Mouse (Mus musculus) kidney, adult 11 months (tissue): ENCODE data around the gene Psmd2.
A peak's percentile ranks its signal among the peaks of the same experiment; 100 is the strongest.

Experiments
- DNase-seq: peaks from one replicate; pipeline ENCODE4 v3.0.0; 2022

Gene Psmd2

GRCm38 (mm10) chr16:20651076-20651946, at the start of gene Psmd2:
Gene Psmd2 (plus strand): TSS chr16:20651652.
- peak; percentile 94 for DNase-seq

DNA sequence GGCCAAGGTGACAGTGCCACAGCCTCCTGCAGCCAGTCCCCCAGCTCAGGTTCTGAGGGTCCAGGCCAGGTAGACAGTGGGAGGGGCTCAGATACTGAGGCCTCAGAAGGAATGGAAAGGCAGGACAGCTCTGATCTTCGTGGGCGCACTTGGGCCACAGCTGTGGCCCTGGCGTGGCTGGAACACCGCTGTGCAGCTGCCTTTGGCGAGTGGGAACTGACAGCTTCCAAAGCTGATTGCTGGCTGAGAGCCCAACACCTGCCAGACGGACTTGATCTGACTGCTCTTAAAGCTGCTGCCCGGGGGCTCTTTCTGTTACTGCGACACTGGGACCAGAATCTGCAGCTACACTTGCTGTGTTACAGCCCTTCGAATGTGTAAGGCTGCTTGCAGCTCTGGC, 46.7 kb upstream of the Psmd2 start:
- no peak for DNase-seq

GRCm38 (mm10) chr16:20610501-20611356, 40.7 kb upstream of the Psmd2 start:
- peak; percentile 63 for DNase-seq

DNA sequence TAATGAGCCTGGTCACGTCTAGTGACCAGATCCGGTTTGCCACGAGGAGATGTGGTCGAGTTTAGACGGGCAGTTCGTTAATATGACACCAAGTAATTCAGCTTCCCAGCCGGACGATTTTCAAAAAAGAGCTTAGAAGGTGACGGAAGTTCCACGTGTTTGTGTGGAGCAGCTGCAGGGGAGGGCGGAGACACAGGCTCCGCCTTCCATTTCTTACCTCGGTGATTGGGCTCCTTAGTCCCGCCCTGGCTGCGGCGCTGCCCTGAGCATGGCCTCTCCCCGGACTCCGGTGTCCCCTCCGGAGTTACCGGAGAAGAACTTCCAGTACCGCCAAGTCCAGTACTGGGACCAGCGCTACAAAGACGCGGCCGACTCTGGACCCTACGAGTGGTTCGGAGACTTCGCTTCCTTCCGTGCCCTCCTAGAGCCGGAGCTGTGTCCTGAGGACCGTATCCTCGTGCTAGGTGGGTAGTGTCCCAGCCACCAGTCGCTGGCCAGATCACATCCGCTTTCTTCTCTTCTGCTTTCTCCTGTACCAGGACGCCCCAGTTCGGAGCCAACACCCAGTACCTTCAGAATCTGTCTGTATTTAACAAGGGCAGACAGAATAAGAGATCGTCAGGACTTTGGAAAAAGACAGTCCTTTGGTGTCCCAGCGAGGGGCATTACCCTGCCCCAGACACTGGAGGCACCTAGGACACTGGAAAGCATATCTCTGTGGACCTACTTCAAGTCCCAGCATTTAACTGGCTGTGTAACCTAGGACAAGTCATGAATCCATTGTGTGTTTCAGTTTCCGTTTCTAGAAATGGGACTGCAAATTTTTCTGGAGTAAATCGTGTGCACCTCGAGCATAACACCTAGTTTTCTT, 39.9 kb upstream of the Psmd2 start, which contains the start of the genes Eef1akmt4, Gm49333 and Alg3:
Gene Eef1akmt4, plus strand, starts transcription at position 237 of the 871 bp plus-strand sequence.
Gene Gm49333, plus strand, starts transcription at position 254 of the 871 bp plus-strand sequence.
Gene Alg3, minus strand, starts transcription at position 379 of the 871 bp plus-strand sequence.
- peak; percentile 91 for DNase-seq

GRCm38 (mm10) chr16:20619541-20620398, 31.7 kb upstream of the Psmd2 start:
- DNase-seq, result peak; percentile 8

- DNase-seq, result no peak
Observed at GRCm38 (mm10) chr16:20620399-20620735, 31.1 kb upstream of the Psmd2 start.

GRCm38 (mm10) chr16:20620751-20621190, 30.7 kb upstream of the Psmd2 start:
- DNase-seq, result no peak

GRCm38 (mm10) chr16:20621191-20621990, 30.1 kb upstream of the Psmd2 start, which contains the start of gene Camk2n2:
Gene Camk2n2 (minus strand): TSS chr16:20621287.
- DNase-seq, result peak; percentile 66

DNA sequence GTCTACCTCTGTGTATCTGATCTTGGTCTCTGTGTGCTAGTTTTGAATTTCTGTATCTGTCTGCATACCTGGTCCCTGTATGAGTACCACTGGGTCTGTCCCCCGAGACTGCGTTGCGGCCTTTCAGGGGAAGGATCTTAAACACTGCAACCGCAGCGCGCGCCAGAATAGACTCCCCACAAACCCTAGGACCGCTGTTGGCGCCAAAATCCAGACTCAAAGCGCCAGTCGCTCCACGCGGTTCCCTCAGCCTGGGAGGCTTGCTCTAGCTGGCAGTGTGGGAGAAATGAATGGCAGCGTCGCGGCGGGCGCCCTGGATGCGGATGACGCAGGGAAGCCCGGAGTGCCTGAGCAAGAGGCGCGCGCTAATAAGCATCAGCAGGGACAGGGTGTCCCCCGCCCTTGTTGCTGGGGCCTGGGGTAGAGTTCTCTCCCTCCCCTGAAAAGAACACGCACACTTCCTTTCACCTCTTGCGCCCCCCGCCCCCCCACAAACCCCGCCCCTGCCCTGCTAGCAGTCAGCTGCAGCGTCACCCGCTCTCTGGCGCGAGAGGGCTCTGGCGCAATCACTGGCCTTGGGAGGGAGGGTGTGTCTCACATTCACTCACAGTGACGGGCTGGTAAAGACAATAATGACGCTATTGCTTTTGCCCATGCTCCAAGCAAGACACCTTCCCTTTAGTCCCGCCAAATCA, 29.3 kb upstream of the Psmd2 start:
- peak; percentile 12 for DNase-seq

DNA sequence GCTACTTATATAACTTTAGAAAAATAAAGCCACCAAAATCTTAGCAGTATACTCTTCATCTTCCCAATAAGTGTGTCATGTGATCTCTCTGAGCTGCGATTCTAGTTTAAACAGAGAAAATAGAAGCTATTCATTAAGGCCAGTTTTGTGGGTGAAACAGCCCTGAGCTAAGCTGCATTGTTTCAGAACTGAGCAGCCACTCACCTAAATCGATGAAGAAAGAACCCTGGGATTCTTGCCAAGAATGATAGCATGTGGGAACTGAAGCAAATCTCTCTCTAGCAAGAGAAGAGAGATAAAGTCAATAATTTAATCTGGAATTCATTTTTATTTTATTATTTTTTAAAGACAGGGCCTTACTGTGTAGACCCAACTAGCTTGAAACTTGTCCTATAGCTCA, 28.2 kb upstream of the Psmd2 start:
- no peak for DNase-seq

DNA sequence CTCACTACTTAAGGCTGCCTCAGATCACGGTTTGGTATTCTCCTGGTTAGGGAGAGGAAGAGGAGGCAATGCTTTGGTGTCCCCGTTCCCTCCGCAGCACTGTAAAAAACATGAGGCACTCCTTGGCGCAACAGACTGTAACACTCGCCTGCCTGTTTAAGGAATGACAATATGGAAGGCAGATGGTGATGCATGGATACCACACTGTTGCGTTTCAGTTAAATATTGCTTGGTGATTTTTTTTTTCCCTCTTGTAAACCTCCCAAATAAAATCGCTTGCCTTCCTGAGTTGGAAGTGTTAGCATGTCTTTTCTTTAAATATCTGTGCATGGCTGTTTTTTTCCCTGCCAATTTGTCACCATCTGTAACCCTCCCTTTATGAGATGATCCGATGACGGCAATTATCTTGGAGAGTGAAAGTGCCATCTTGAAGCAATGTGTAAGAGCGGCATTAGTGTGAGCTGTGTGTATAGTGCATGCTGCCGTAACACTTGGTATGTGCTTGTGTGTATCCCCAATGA, 22.5 kb upstream of the Psmd2 start:
- DNase-seq, result no peak

- no peak for DNase-seq
Observed at GRCm38 (mm10) chr16:20629731-20630634, 21.5 kb upstream of the Psmd2 start, which contains the start of gene Ece2. Gene Ece2 (plus strand): TSS chr16:20629828.

GRCm38 (mm10) chr16:20637410-20637809, 14.0 kb upstream of the Psmd2 start:
- DNase-seq, result no peak

DNA sequence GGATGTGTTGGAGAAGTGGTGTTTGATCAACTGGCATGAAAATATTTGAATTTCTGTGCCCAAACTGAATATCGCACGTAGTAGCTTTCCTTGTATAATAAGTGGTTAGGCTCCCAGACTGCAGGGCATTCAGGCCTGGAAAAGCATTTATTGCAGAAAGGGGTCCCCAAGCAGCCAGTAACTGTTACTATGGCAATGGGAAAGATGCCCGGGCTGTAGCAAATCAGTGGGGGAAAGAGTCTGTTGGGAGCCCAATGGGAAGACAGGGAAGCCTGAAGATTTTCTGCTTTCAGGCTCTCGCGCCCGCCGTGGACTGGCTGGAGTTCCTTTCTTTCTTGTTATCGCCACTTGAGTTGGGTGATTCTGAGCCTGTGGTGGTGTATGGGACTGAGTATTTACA, 13.1 kb upstream of the Psmd2 start:
- no peak for DNase-seq

DNA sequence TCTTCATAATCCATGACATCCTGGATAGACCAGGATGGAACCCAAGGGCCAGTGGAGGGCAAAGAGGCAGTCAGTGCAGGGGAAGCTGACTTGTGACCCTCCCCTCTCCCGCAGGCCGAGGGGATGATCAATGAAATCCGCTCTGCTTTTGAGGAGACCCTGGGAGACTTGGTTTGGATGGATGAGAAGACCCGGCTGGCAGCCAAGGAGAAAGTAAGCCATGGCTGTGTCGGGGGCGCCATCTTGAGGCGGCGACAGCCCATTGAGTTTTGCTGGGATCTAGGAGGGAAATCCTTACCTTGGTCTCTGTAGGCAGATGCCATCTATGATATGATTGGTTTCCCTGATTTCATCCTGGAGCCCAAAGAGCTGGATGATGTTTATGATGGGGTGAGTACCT, 9.3 kb upstream of the Psmd2 start:
- DNase-seq, result peak; percentile 50

DNA sequence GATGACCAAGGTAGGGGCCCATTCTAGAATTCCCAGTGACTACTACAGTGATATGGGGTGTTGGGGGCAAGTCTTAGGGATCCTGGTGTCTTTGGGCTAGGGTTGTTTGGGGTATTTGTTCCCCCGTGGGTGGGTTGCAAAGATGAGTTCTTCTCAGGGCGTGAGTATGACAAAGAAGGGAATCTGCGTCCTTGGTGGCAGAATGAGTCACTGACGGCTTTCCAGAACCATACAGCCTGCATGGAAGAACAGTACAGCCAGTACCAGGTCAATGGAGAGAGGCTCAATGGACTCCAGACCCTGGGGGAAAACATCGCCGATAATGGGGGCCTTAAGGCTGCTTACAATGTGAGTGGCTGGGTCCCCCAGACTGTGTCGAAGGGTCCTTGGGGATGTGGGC, 7.5 kb upstream of the Psmd2 start:
- no peak for DNase-seq

DNA sequence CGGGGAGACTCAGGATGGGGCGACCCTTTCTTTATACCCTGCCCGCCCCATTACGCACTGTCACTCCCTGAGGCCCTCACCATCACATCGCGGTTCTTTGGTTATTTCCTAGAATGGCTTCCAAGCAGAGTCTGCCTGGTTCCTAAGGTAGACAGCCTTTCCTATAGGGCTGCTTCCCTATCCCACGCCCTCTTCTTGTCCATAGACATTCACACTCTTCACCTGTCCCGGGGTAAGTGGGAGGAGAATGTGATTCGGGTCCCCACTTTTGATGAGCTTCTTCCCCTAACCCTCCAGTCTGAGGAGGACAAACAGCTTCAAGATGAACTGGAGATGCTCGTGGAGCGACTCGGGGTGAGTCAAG, 477 bp downstream of the Psmd2 start:
- no peak for DNase-seq

DNA sequence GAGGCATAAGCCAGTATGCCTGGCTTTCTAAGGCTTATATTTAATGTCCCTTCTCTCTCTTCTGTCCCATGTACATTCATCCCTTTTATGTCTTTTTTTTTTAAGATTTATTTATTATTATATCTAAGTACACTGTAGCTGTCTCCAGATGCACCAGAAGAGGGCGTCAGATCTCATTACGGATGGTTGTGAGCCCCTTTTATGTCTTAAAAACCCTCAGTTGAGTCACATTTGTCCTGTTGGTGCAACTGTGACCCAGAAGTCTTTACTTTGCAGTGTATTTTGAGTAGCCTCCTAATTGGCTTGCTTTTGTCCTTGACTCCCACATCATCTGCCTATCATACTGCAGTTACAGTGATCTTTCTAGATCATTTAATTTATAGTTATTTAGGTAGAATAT, 1.9 kb downstream of the Psmd2 start:
- DNase-seq, result no peak

GRCm38 (mm10) chr16:20657661-20658060, 6.2 kb downstream of the Psmd2 start:
- no peak for DNase-seq
